Mouse (Mus musculus): ENCODE measurements around the gene Gm20388.

DNA sequence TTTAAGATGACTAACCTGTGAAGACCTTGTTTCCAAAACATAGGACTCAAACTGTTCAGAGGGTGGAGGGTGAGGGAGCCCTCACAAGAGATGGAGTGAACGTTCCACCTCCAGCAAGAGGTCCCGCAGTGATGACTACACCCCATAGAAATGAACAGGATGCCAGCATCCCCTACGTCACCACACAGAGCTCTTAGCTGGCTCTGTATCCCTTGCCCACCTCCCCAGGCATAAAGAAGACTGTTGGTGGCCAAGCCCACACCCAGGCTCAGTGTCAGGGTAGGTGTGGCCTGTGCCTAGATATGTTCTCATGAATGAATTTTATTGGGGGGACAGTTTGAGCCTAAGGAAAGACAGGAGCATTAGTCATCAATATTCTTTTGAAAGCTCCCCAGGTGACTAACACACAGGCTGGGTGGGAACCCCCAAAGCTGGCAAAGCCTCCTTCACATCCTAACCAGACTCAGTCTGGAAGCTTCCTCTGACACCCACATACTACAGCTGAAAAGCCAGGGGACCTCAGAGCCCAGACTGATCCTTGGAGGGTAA is 2638.3 kb downstream of the Gm20388 start:
- no peak for TF ChIP-seq POLR2A (IDR thresholded peaks at IDR 0.05; ENCODE audit: low read depth, low read length)
- no peak for TF ChIP-seq CTCF (conservative IDR thresholded peaks at IDR 0.05; ENCODE audit: insufficient read depth, insufficient read length, low read depth, low read length)

Measured in kidney, adult 2 months (tissue).